Mouse (Mus musculus) heart, embryonic 10.5 days (tissue): ENCODE data around the gene Col4a4. TPM values are rescaled to one million over a fixed set of nuclear protein-coding genes. Genes with fewer than 3 reads are reported as not detected.

ENCODE experiments used
- DNase-seq: peaks from one replicate; pipeline ENCODE4 v3.0.0-alpha.2; 2017; ENCODE audit warnings: low spot score
- H3K27ac ChIP-seq: fragments of 300-500 bp; sonication (generic); 2 replicates; pipeline ENCODE4 v1.5.1; 2016; ENCODE audit warnings: mild to moderate bottlenecking
- H3K27me3 ChIP-seq: fragments of 300-500 bp; sonication (generic); 2 replicates; pipeline ENCODE4 v1.6.1; 2016; ENCODE audit warnings: mild to moderate bottlenecking; ENCODE audit not compliant: poor library complexity, insufficient read depth, severe bottlenecking
- H3K36me3 ChIP-seq: fragments of 300-500 bp; sonication (generic); 2 replicates; pipeline ENCODE4 v1.6.1; 2016; ENCODE audit warnings: mild to moderate bottlenecking, moderate library complexity
- H3K4me1 ChIP-seq: fragments of 300-500 bp; sonication (generic); 2 replicates; pipeline ENCODE4 v1.6.1; 2016; ENCODE audit warnings: mild to moderate bottlenecking
- H3K4me3 ChIP-seq: fragments of 300-500 bp; sonication (generic); 2 replicates; pipeline ENCODE4 v1.5.1; 2016; ENCODE audit warnings: mild to moderate bottlenecking, moderate library complexity
- H3K9me3 ChIP-seq: fragments of 300-500 bp; sonication (generic); 2 replicates; pipeline ENCODE4 v1.6.1; 2016; ENCODE audit warnings: mild to moderate bottlenecking, moderate library complexity
- WGBS: fragments of 180-500 bp; shearing (Covaris S2); methylation state at CpG from one replicate; pipeline ENCODE4 v1.1.7; 2016; 5-methylcytosine and 5-hydroxymethylcytosine counted together
- polyA plus RNA-seq: library from polyadenylated mRNA; unstranded; fragments of >200 nt; fragmentation: Nextera tagmentation; extraction: Ambion mirVana; gene quantifications from 2 replicates; pipeline ENCODE4 v1.2.1, GENCODE M21; 2016

Col4a4 gene
- polyA plus RNA-seq = 0.36 TPM in 2 replicates

GRCm38 (mm10) chr1:82586713-82587399, at the start of gene Col4a4, which contains the start of gene Col4a3:
Gene Col4a4 (minus strand): TSS chr1:82586849.
Gene Col4a3 (plus strand): TSS chr1:82586921.
- Histone ChIP-seq H3K9me3 (no peaks in the 10 kb centered on the region), H3K4me3 (peak within 1 kb of the TSS; percentile 63), H3K36me3 (no peaks in the 10 kb centered on the region), H3K4me1 (peaks cover 15% of the 10 kb centered on the region), H3K27ac (peak within 1 kb of the TSS; percentile 13; the same call in 1 of the 2 replicates), H3K27me3 (peaks cover 52% of the 10 kb centered on the region)
- no peak for DNase-seq
- WGBS = 1% methylated on average over 34 of the region's 34 CpGs

DNA sequence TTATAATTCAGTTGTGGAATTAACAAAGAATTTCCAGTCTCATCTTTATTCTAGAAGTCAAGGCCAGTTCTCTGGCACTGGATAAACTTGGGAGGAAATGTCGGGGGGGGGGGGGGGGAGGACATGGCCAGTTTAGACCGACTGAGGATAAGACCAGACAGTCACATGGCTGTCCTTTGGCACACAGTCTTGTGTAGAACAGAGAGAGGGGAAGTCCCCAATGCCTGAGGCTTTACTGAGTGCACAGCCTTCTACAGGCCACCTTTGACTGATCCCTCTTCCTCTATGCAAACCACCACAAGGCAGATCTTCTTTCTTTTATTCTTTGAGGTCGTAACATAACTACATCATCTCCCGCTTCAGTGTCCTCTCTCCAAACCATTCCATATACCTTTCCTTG, 49.7 kb upstream of the Col4a4 start:
- no peak overlapping the region for H3K27ac ChIP-seq
- WGBS = 78% methylated on average over 4 of the region's 4 CpGs

GRCm38 (mm10) chr1:82635254-82635620, 48.6 kb upstream of the Col4a4 start:
- Histone ChIP-seq H3K27ac (no peak overlapping the region), H3K27me3 (no peaks in the 10 kb centered on the region), H3K9me3 (no peaks in the 10 kb centered on the region), H3K4me3 (no peak overlapping the region), H3K36me3 (no peaks in the 10 kb centered on the region), H3K4me1 (peaks cover 19% of the 10 kb centered on the region; the same call in 1 of the 2 replicates)
- 90% methylated on average over 9 of the region's 9 CpGs for WGBS
- DNase-seq = no peak

More for the DNA sequence above, 49.7 kb upstream of the Col4a4 start:
- DNase-seq = no peak
- H3K9me3 ChIP-seq = no peaks in the 10 kb centered on the region
- no peaks in the 10 kb centered on the region for H3K36me3 ChIP-seq
- no peak overlapping the region for H3K4me3 ChIP-seq
- peaks cover 13% of the 10 kb centered on the region; the same call in 1 of the 2 replicates for H3K4me1 ChIP-seq
- H3K27me3 ChIP-seq = no peaks in the 10 kb centered on the region

- WGBS = 85% methylated on average over 19 of the region's 19 CpGs
- peak overlapping the region; percentile 36; the same call in 1 of the 2 replicates for H3K27ac ChIP-seq
- no peaks in the 10 kb centered on the region for H3K36me3 ChIP-seq
- no peaks in the 10 kb centered on the region for H3K27me3 ChIP-seq
- no peak for DNase-seq
- no peak overlapping the region for H3K4me3 ChIP-seq
- peaks cover 19% of the 10 kb centered on the region; the same call in 1 of the 2 replicates for H3K4me1 ChIP-seq
- H3K9me3 ChIP-seq = no peaks in the 10 kb centered on the region
Observed at GRCm38 (mm10) chr1:82634545-82635253, 48.0 kb upstream of the Col4a4 start.

GRCm38 (mm10) chr1:82631169-82631792, 44.6 kb upstream of the Col4a4 start:
- Histone ChIP-seq H3K27me3 (peaks cover 7% of the 10 kb centered on the region; the same call in 1 of the 2 replicates), H3K4me3 (no peak overlapping the region), H3K9me3 (no peaks in the 10 kb centered on the region), H3K4me1 (peaks cover 21% of the 10 kb centered on the region; the same call in 1 of the 2 replicates), H3K27ac (no peak overlapping the region), H3K36me3 (no peaks in the 10 kb centered on the region)
- WGBS = 28% methylated on average over 6 of the region's 6 CpGs
- DNase-seq = peak; percentile 78

GRCm38 (mm10) chr1:82629495-82629894, 42.8 kb upstream of the Col4a4 start:
- Histone ChIP-seq H3K9me3 (no peaks in the 10 kb centered on the region), H3K27me3 (peaks cover 7% of the 10 kb centered on the region; the same call in 1 of the 2 replicates), H3K27ac (no peak overlapping the region), H3K4me3 (no peak overlapping the region), H3K36me3 (no peaks in the 10 kb centered on the region), H3K4me1 (peaks cover 18% of the 10 kb centered on the region; the same call in 1 of the 2 replicates)
- DNase-seq = no peak
- WGBS = 75% methylated on average over 5 of the region's 5 CpGs

DNA sequence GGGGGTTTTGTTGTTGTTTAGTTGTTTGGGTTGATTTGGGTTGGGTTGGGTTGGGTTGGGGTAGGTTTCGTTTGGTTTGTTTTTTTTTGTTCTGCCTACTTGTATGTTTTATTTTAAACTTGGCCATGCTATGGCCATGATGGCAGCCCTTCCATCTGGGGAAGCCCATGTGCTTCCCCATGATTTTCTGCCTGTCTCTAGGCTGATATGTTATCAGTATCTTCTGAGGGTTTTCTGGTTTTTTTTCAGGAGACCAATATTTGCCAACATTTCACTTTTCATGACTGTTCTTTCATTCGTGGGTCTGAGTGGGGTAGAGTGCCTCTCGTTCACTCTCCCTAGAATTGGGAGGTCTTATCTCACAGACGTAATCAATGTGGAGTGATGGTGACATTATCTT, 41.0 kb upstream of the Col4a4 start:
- 43% methylated on average over 4 of the region's 4 CpGs for WGBS
- Histone ChIP-seq H3K4me1 (peaks cover 10% of the 10 kb centered on the region; the same call in 1 of the 2 replicates), H3K9me3 (no peaks in the 10 kb centered on the region), H3K36me3 (no peaks in the 10 kb centered on the region), H3K27ac (no peak overlapping the region), H3K27me3 (peaks cover 7% of the 10 kb centered on the region; the same call in 1 of the 2 replicates), H3K4me3 (no peak overlapping the region)
- no peak for DNase-seq

DNA sequence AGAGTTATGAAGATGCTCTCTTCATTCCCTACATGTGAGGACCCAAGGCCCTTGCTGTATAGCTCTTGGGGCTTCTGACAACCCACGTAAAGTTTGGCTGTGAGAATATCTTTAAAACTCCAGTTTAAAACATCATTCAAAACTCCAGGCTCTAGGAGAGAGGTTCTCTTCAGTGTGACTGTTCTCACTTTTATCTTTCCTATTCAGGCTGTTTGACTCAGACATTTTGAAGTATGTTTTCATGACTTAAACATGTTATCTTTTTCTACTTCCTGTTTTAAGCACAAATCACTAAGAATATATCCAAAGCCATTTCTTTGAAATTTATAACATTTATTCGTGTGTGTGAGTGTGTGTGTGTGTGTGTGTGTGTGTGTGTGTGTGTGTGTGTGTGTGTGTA, 38.8 kb upstream of the Col4a4 start:
- Histone ChIP-seq H3K4me3 (no peak overlapping the region), H3K9me3 (no peaks in the 10 kb centered on the region), H3K36me3 (no peaks in the 10 kb centered on the region), H3K27ac (no peak overlapping the region), H3K27me3 (peaks cover 7% of the 10 kb centered on the region; the same call in 1 of the 2 replicates), H3K4me1 (0 out of 2 replicates have a peak, but pooled peaks cover 3% of the 10 kb centered on the region)
- DNase-seq = no peak
- 75% methylated on average over 2 of the region's 2 CpGs for WGBS

GRCm38 (mm10) chr1:82624934-82625333, 38.3 kb upstream of the Col4a4 start:
- WGBS = 73% methylated on average over 6 of the region's 6 CpGs
- no peak overlapping the region for H3K27ac ChIP-seq
- no peak overlapping the region for H3K4me3 ChIP-seq
- DNase-seq = no peak
- H3K4me1 ChIP-seq = 0 out of 2 replicates have a peak, but pooled peaks cover 2% of the 10 kb centered on the region
- H3K27me3 ChIP-seq = peaks cover 7% of the 10 kb centered on the region; the same call in 1 of the 2 replicates
- H3K36me3 ChIP-seq = no peaks in the 10 kb centered on the region
- no peaks in the 10 kb centered on the region for H3K9me3 ChIP-seq

GRCm38 (mm10) chr1:82619981-82620380, 33.3 kb upstream of the Col4a4 start:
- no peaks in the 10 kb centered on the region for H3K9me3 ChIP-seq
- H3K36me3 ChIP-seq = no peaks in the 10 kb centered on the region
- H3K4me3 ChIP-seq = no peak overlapping the region
- H3K27ac ChIP-seq = no peak overlapping the region
- WGBS = 85% methylated on average over 5 of the region's 5 CpGs
- DNase-seq = no peak
- H3K27me3 ChIP-seq = no peaks in the 10 kb centered on the region
- H3K4me1 ChIP-seq = no peaks in the 10 kb centered on the region

- H3K4me1 ChIP-seq = 0 out of 2 replicates have a peak, but pooled peaks cover 4% of the 10 kb centered on the region
- no peak for DNase-seq
- WGBS = 80% methylated on average over 5 of the region's 5 CpGs
- H3K27me3 ChIP-seq = no peaks in the 10 kb centered on the region
- no peak overlapping the region for H3K4me3 ChIP-seq
- H3K27ac ChIP-seq = no peak overlapping the region
- no peaks in the 10 kb centered on the region for H3K36me3 ChIP-seq
- H3K9me3 ChIP-seq = no peaks in the 10 kb centered on the region
Observed at GRCm38 (mm10) chr1:82618592-82618991, 31.9 kb upstream of the Col4a4 start.

GRCm38 (mm10) chr1:82618001-82618400, 31.4 kb upstream of the Col4a4 start:
- no peaks in the 10 kb centered on the region for H3K36me3 ChIP-seq
- no peaks in the 10 kb centered on the region for H3K9me3 ChIP-seq
- WGBS = 83% methylated on average over 5 of the region's 5 CpGs
- H3K4me1 ChIP-seq = 0 out of 2 replicates have a peak, but pooled peaks cover 4% of the 10 kb centered on the region
- no peaks in the 10 kb centered on the region for H3K27me3 ChIP-seq
- DNase-seq = no peak
- H3K27ac ChIP-seq = no peak overlapping the region
- no peak overlapping the region for H3K4me3 ChIP-seq
